Mouse (Mus musculus): ENCODE results near the gene Gm20683. TPM values are rescaled to one million over a fixed set of nuclear protein-coding genes. Genes with fewer than 3 reads are reported as not detected.

The Gm20683 gene
- total and polyA plus RNA-seq, 3 experiments, result 4.9 to 6.8 TPM; not detected in 1

- peak; percentile 81 for DNase-seq (ENCODE audit: low read depth, low spot score)
- Histone ChIP-seq H3K79me2 (ENCODE audit: control insufficient read depth, insufficient read depth, low read length, poor library complexity) (peaks cover 32% of the 10 kb centered on the region), H3K4me3 (ENCODE audit: control insufficient read depth in 1 of 2, insufficient read depth in 1 of 2, low read depth in 2 of 2, low read length in 2 of 2) (peak overlapping the region; percentile 73 to 89), H3K27ac (ENCODE audit: control insufficient read depth, low read depth, low read length) (peak overlapping the region; percentile 40), H3K27me3 (ENCODE audit: control insufficient read depth in 1 of 2, insufficient read depth in 2 of 2, low read length in 2 of 2) (no peaks in the 10 kb centered on the region; a peak in 1 of 4 replicates), H3K9me3 (replicated peaks; ENCODE audit: insufficient read depth, low read length) (no peaks in the 10 kb centered on the region), H3K9ac (ENCODE audit: control insufficient read depth, low read depth, low read length, poor library complexity, severe bottlenecking) (peak overlapping the region; percentile 72), H3K4me1 (ENCODE audit: control insufficient read depth in 1 of 2, insufficient read depth in 2 of 2, low read length in 2 of 2) (peaks cover 0 to 21% of the 10 kb centered on the region in 2 experiments; a peak in 2 of 4 replicates), H3K36me3 (ENCODE audit: control insufficient read depth in 1 of 2, insufficient read depth in 2 of 2, low read length in 2 of 2) (peaks cover 0 to 7% of the 10 kb centered on the region in 2 experiments; a peak in 2 of 4 replicates)
- TF ChIP-seq ZMIZ1 (IDR thresholded peaks at IDR 0.05; ENCODE audit: low read depth, low read length), result 0 out of 2 replicates have a peak, but pooled peaks have one; percentile 26
- no peak for TF ChIP-seq TAL1 (IDR thresholded peaks at IDR 0.05; ENCODE audit: low read length)
- TF ChIP-seq JUND (IDR thresholded peaks at IDR 0.05; ENCODE audit: low read depth, low read length), result no peak
- no peak for TF ChIP-seq MYB (IDR thresholded peaks at IDR 0.05; ENCODE audit: low read depth, low read length)
- peak; percentile 26 for TF ChIP-seq MXI1 (IDR thresholded peaks at IDR 0.05; ENCODE audit: low read depth, low read length)
- TF ChIP-seq HCFC1 (IDR thresholded peaks at IDR 0.05; ENCODE audit: low read depth, low read length), result 0 out of 2 replicates have a peak, but pooled peaks have one; percentile 39
- peak; percentile 32 for TF ChIP-seq NELFE (IDR thresholded peaks at IDR 0.05; ENCODE audit: low read depth, low read length)
- no peak for TF ChIP-seq MYC (IDR thresholded peaks at IDR 0.05; ENCODE audit: low read depth, low read length)
- TF ChIP-seq SIN3A (IDR thresholded peaks at IDR 0.05; ENCODE audit: low read length), result peak; percentile 73
- TF ChIP-seq MAZ (IDR thresholded peaks at IDR 0.05; ENCODE audit: low read depth, low read length), result 0 out of 2 replicates have a peak, but pooled peaks have one; percentile 34
These were observed 17.0 kb downstream of the Gm20683 start for GRCm38 (mm10) chr17:25824362-25825142.

- peaks cover 0 to 6% of the 10 kb centered on the region in 2 experiments; a peak in 2 of 4 replicates for H3K36me3 ChIP-seq (ENCODE audit: control insufficient read depth in 1 of 2, insufficient read depth in 2 of 2, low read length in 2 of 2)
- peaks cover 26% of the 10 kb centered on the region for H3K79me2 ChIP-seq (ENCODE audit: control insufficient read depth, insufficient read depth, low read length, poor library complexity)
- no peaks in the 10 kb centered on the region; a peak in 1 of 4 replicates for H3K27me3 ChIP-seq (ENCODE audit: control insufficient read depth in 1 of 2, insufficient read depth in 2 of 2, low read length in 2 of 2)
- peak within 1 kb of the TSS; percentile 50 for H3K27ac ChIP-seq (ENCODE audit: control insufficient read depth, low read depth, low read length)
- H3K9me3 ChIP-seq (replicated peaks; ENCODE audit: insufficient read depth, low read length), result no peaks in the 10 kb centered on the region
- H3K9ac ChIP-seq (ENCODE audit: control insufficient read depth, low read depth, low read length, poor library complexity, severe bottlenecking), result peak within 1 kb of the TSS; percentile 72
- H3K4me3 ChIP-seq (ENCODE audit: control insufficient read depth in 1 of 2, insufficient read depth in 1 of 2, low read depth in 2 of 2, low read length in 2 of 2), result peak within 1 kb of the TSS; percentile 73 to 89
- DNase-seq (ENCODE audit: low read depth, low spot score), result peak; percentile 96
- H3K4me1 ChIP-seq (ENCODE audit: control insufficient read depth in 1 of 2, insufficient read depth in 2 of 2, low read length in 2 of 2), result peaks cover 0 to 18% of the 10 kb centered on the region in 2 experiments; a peak in 2 of 4 replicates
- peak; percentile 89 for TF ChIP-seq SIN3A (IDR thresholded peaks at IDR 0.05; ENCODE audit: low read length)
- TF ChIP-seq MYC (IDR thresholded peaks at IDR 0.05; ENCODE audit: low read depth, low read length), result peak; percentile 77
- TF ChIP-seq ZMIZ1 (IDR thresholded peaks at IDR 0.05; ENCODE audit: low read depth, low read length), result peak; percentile 68; the same call in 1 of the 2 replicates
- TF ChIP-seq UBTF (IDR thresholded peaks at IDR 0.05; ENCODE audit: borderline replicate concordance, insufficient read depth, low read depth, low read length), result no peak
- no peak for TF ChIP-seq NRF1 (IDR thresholded peaks at IDR 0.05; ENCODE audit: insufficient read depth, low read depth, low read length, poor library complexity, severe bottlenecking)
- no peak for TF ChIP-seq CHD2 (IDR thresholded peaks at IDR 0.05; ENCODE audit: low read length)
- no peak for TF ChIP-seq ZKSCAN1 (IDR thresholded peaks at IDR 0.05; ENCODE audit: low read depth, low read length)
- TF ChIP-seq BHLHE40 (IDR thresholded peaks at IDR 0.05; ENCODE audit: borderline replicate concordance, low read depth, low read length), result no peak
- TF ChIP-seq MAZ (IDR thresholded peaks at IDR 0.05; ENCODE audit: low read depth, low read length), result peak; percentile 27; the same call in 1 of the 2 replicates
- no peak for TF ChIP-seq ZNF384 (IDR thresholded peaks at IDR 0.05; ENCODE audit: low read depth, low read length)
- peak; percentile 88 for TF ChIP-seq ELF1 (IDR thresholded peaks at IDR 0.05; ENCODE audit: low read depth, low read length)
- TF ChIP-seq TCF12 (IDR thresholded peaks at IDR 0.05; ENCODE audit: low read depth, low read length), result peak; percentile 83
- peak; percentile 97 for TF ChIP-seq TBP (IDR thresholded peaks at IDR 0.05; ENCODE audit: low read depth, low read length)
- TF ChIP-seq MAX (IDR thresholded peaks at IDR 0.05; ENCODE audit: low read length), result no peak; the same call in 1 of the 2 replicates
- no peak for TF ChIP-seq ZC3H11A (IDR thresholded peaks at IDR 0.05; ENCODE audit: low read depth, low read length)
- no peak; the same call in 1 of the 2 replicates for TF ChIP-seq GATA1 (IDR thresholded peaks at IDR 0.05; ENCODE audit: low read depth, low read length)
- TF ChIP-seq MXI1 (IDR thresholded peaks at IDR 0.05; ENCODE audit: low read depth, low read length), result no peak; the same call in 1 of the 2 replicates
- no peak for TF ChIP-seq CHD1 (IDR thresholded peaks at IDR 0.05; ENCODE audit: low read depth, low read length)
- TF ChIP-seq POLR2AphosphoS5 (IDR thresholded peaks at IDR 0.05; ENCODE audit: borderline replicate concordance, low read depth, low read length), result no peak
- TF ChIP-seq NELFE (IDR thresholded peaks at IDR 0.05; ENCODE audit: low read depth, low read length), result peak; percentile 85
- no peak for TF ChIP-seq EP300 (IDR thresholded peaks at IDR 0.05; ENCODE audit: low read depth in 1 of 2, low read length in 2 of 2)
- TF ChIP-seq KAT2A (conservative IDR thresholded peaks at IDR 0.05; ENCODE audit: low read depth, low read length), result peak; percentile 75
- no peak for TF ChIP-seq MEF2A (IDR thresholded peaks at IDR 0.05; ENCODE audit: extremely low read depth, insufficient replicate concordance, low read depth, low read length, poor library complexity, severe bottlenecking)
- TF ChIP-seq POLR2A (IDR thresholded peaks at IDR 0.05; ENCODE audit: control insufficient read depth in 1 of 2, insufficient read depth in 1 of 2, low read depth in 1 of 2, low read length in 2 of 2, poor library complexity in 1 of 2), result peak in 1 of 2 experiments; percentile 93; a peak in 2 of 4 replicates
These were observed 18.1 kb downstream of the Gm20683 start, which contains the start of gene Wdr24 for GRCm38 (mm10) chr17:25823452-25823851. Wdr24 (plus strand) TSS chr17:25823627.
